Mouse (Mus musculus): ENCODE results near the gene Tas1r3. TPM values are rescaled to one million over a fixed set of nuclear protein-coding genes. Genes with fewer than 3 reads are reported as not detected.
A peak's percentile ranks its signal among the peaks of the same experiment; 100 is the strongest.

Tas1r3 gene
- polyA plus RNA-seq, 1 experiment from 2014 or later = 0.57 TPM

GRCm38 (mm10) chr4:155871404-155871803, 8.2 kb upstream of the Tas1r3 start:
- Histone ChIP-seq H3K36me3 (peaks cover 53% of the 10 kb centered on the region), H3K4me3 (no peak overlapping the region), H3K9me3 (no peaks in the 10 kb centered on the region), H3K9ac (no peak overlapping the region), H3K4me1 (replicated peaks) (peaks cover 31% of the 10 kb centered on the region), H3K4me2 (no peak overlapping the region), H3K27me3 (no peaks in the 10 kb centered on the region), H3K27ac (no peak overlapping the region)
- WGBS = 96% methylated on average over 7 of the region's 7 CpGs
- ATAC-seq (ENCODE audit: low FRiP score) = no peak

GRCm38 (mm10) chr4:155869317-155870033, 6.3 kb upstream of the Tas1r3 start, which contains the start of the genes Cptp and Ints11:
Gene Cptp, minus strand, starts transcription at chr4:155869440.
Gene Ints11, plus strand, starts transcription at chr4:155869546.
- under 1% methylated on average over 63 of the region's 63 CpGs for WGBS

GRCm38 (mm10) chr4:155868614-155869298, 5.6 kb upstream of the Tas1r3 start:
- peak overlapping the region; percentile 87 for H3K9ac ChIP-seq
- peak overlapping the region; percentile 49; the same call in 1 of the 2 replicates for H3K27ac ChIP-seq
- H3K4me1 ChIP-seq (replicated peaks) = peaks cover 31% of the 10 kb centered on the region
- peaks cover 48% of the 10 kb centered on the region for H3K36me3 ChIP-seq
- WGBS = 13% methylated on average over 22 of the region's 22 CpGs
- peak; percentile 75 for ATAC-seq (ENCODE audit: low FRiP score)
- no peaks in the 10 kb centered on the region for H3K9me3 ChIP-seq
- H3K4me2 ChIP-seq = peak overlapping the region; percentile 93
- H3K4me3 ChIP-seq = peak overlapping the region; percentile 77
- no peaks in the 10 kb centered on the region for H3K27me3 ChIP-seq

More at GRCm38 (mm10) chr4:155869317-155870033, 6.3 kb upstream of the Tas1r3 start, which contains the start of the genes Cptp and Ints11:
- peak within 1 kb of the TSS; percentile 77 for H3K4me3 ChIP-seq
- H3K27ac ChIP-seq = peak within 1 kb of the TSS; percentile 78
- no peaks in the 10 kb centered on the region for H3K9me3 ChIP-seq
- peak within 1 kb of the TSS; percentile 87 for H3K9ac ChIP-seq
- H3K4me1 ChIP-seq (replicated peaks) = peaks cover 31% of the 10 kb centered on the region
- peaks cover 55% of the 10 kb centered on the region for H3K36me3 ChIP-seq
- no peaks in the 10 kb centered on the region for H3K27me3 ChIP-seq
- peak within 1 kb of the TSS; percentile 93 for H3K4me2 ChIP-seq
- peak; percentile 97 for ATAC-seq (ENCODE audit: low FRiP score)

- peaks cover 79% of the 10 kb centered on the region for H3K36me3 ChIP-seq
- 91% methylated on average over 7 of the region's 7 CpGs for WGBS
- no peaks in the 10 kb centered on the region for H3K4me1 ChIP-seq (replicated peaks)
- H3K4me3 ChIP-seq = no peak overlapping the region
- no peaks in the 10 kb centered on the region for H3K9me3 ChIP-seq
- no peak overlapping the region for H3K27ac ChIP-seq
- no peak for ATAC-seq (ENCODE audit: low FRiP score)
- no peak overlapping the region for H3K9ac ChIP-seq
- no peak overlapping the region for H3K4me2 ChIP-seq
- no peaks in the 10 kb centered on the region for H3K27me3 ChIP-seq
Observed at GRCm38 (mm10) chr4:155861787-155862186, 1.4 kb downstream of the Tas1r3 start.

- 36% methylated on average over 13 of the region's 13 CpGs for WGBS
- H3K4me1 ChIP-seq (replicated peaks) = no peaks in the 10 kb centered on the region
- H3K36me3 ChIP-seq = peaks cover 84% of the 10 kb centered on the region
- H3K9me3 ChIP-seq = no peaks in the 10 kb centered on the region
- H3K4me3 ChIP-seq = no peak overlapping the region
- H3K4me2 ChIP-seq = no peak overlapping the region
- H3K27ac ChIP-seq = no peak overlapping the region
- no peaks in the 10 kb centered on the region for H3K27me3 ChIP-seq
- no peak for ATAC-seq (ENCODE audit: low FRiP score)
- H3K9ac ChIP-seq = no peak overlapping the region
Observed at GRCm38 (mm10) chr4:155859318-155859717, 3.8 kb downstream of the Tas1r3 start.

- no peak for ATAC-seq (ENCODE audit: low FRiP score)
- peaks cover 90% of the 10 kb centered on the region for H3K36me3 ChIP-seq
- whole genome bisulfite sequencing = 82% methylated on average over 3 of the region's 3 CpGs
Observed at GRCm38 (mm10) chr4:155856881-155857280, 6.3 kb downstream of the Tas1r3 start.

GRCm38 (mm10) chr4:155856071-155856470, 7.1 kb downstream of the Tas1r3 start:
- no peak overlapping the region for H3K4me3 ChIP-seq

More at GRCm38 (mm10) chr4:155856881-155857280, 6.3 kb downstream of the Tas1r3 start:
- Histone ChIP-seq H3K4me1 (replicated peaks) (peaks cover 8% of the 10 kb centered on the region), H3K4me2 (no peak overlapping the region), H3K9me3 (no peaks in the 10 kb centered on the region), H3K27me3 (no peaks in the 10 kb centered on the region), H3K4me3 (no peak overlapping the region), H3K9ac (no peak overlapping the region), H3K27ac (no peak overlapping the region)

GRCm38 (mm10) chr4:155854991-155855390, 8.2 kb downstream of the Tas1r3 start:
- H3K4me2 ChIP-seq = no peak overlapping the region
- no peaks in the 10 kb centered on the region for H3K9me3 ChIP-seq
- H3K4me1 ChIP-seq (replicated peaks) = peaks cover 26% of the 10 kb centered on the region
- ATAC-seq (ENCODE audit: low FRiP score) = no peak
- H3K9ac ChIP-seq = no peak overlapping the region
- H3K27ac ChIP-seq = no peak overlapping the region
- peaks cover 71% of the 10 kb centered on the region for H3K36me3 ChIP-seq
- H3K4me3 ChIP-seq = no peak overlapping the region
- WGBS = 97% methylated on average over 12 of the region's 12 CpGs
- no peaks in the 10 kb centered on the region for H3K27me3 ChIP-seq

More at GRCm38 (mm10) chr4:155856071-155856470, 7.1 kb downstream of the Tas1r3 start:
- Histone ChIP-seq H3K4me1 (replicated peaks) (peaks cover 15% of the 10 kb centered on the region), H3K36me3 (peaks cover 82% of the 10 kb centered on the region), H3K9me3 (no peaks in the 10 kb centered on the region), H3K27ac (no peak overlapping the region), H3K4me2 (no peak overlapping the region), H3K9ac (no peak overlapping the region), H3K27me3 (no peaks in the 10 kb centered on the region)
- no peak for ATAC-seq (ENCODE audit: low FRiP score)
- 94% methylated on average over 12 of the region's 12 CpGs for WGBS

- WGBS = 93% methylated on average over 9 of the region's 9 CpGs
Observed at GRCm38 (mm10) chr4:155853421-155853820, 9.7 kb downstream of the Tas1r3 start.

GRCm38 (mm10) chr4:155851951-155852411, 11.2 kb downstream of the Tas1r3 start:
- H3K4me3 ChIP-seq = no peak overlapping the region
- no peak overlapping the region for H3K27ac ChIP-seq
- H3K9me3 ChIP-seq = no peaks in the 10 kb centered on the region
- H3K36me3 ChIP-seq = peaks cover 41% of the 10 kb centered on the region
- H3K9ac ChIP-seq = 0 out of 2 replicates have a peak overlapping the region, but pooled peaks have one; percentile 35
- H3K4me1 ChIP-seq (replicated peaks) = peaks cover 49% of the 10 kb centered on the region
- WGBS = 87% methylated on average over 2 of the region's 2 CpGs
- no peak overlapping the region for H3K4me2 ChIP-seq
- H3K27me3 ChIP-seq = no peaks in the 10 kb centered on the region
- no peak for ATAC-seq (ENCODE audit: low FRiP score)

More at GRCm38 (mm10) chr4:155853421-155853820, 9.7 kb downstream of the Tas1r3 start:
- Histone ChIP-seq H3K27me3 (no peaks in the 10 kb centered on the region), H3K4me2 (no peak overlapping the region), H3K9ac (no peak overlapping the region), H3K4me3 (no peak overlapping the region), H3K9me3 (no peaks in the 10 kb centered on the region), H3K4me1 (replicated peaks) (peaks cover 42% of the 10 kb centered on the region), H3K36me3 (peaks cover 55% of the 10 kb centered on the region), H3K27ac (no peak overlapping the region)
- ATAC-seq (ENCODE audit: low FRiP score) = no peak

- ATAC-seq (ENCODE audit: low FRiP score) = no peak
- 95% methylated on average over 3 of the region's 3 CpGs for WGBS
- Histone ChIP-seq H3K9me3 (no peaks in the 10 kb centered on the region), H3K27ac (no peak overlapping the region), H3K4me1 (replicated peaks) (peaks cover 55% of the 10 kb centered on the region), H3K36me3 (peaks cover 35% of the 10 kb centered on the region), H3K4me3 (no peak overlapping the region), H3K9ac (no peak overlapping the region), H3K4me2 (no peak overlapping the region), H3K27me3 (no peaks in the 10 kb centered on the region)
Observed at GRCm38 (mm10) chr4:155851368-155851767, 11.8 kb downstream of the Tas1r3 start.

- no peak overlapping the region for H3K4me3 ChIP-seq
- no peak for ATAC-seq (ENCODE audit: low FRiP score)
- H3K9ac ChIP-seq = no peak overlapping the region; the same call in 1 of the 2 replicates
- peak overlapping the region; percentile 97 for H3K4me2 ChIP-seq
- peaks cover 20% of the 10 kb centered on the region for H3K36me3 ChIP-seq
- WGBS = 96% methylated on average over 3 of the region's 3 CpGs
- H3K9me3 ChIP-seq = no peaks in the 10 kb centered on the region
- no peaks in the 10 kb centered on the region for H3K27me3 ChIP-seq
- H3K27ac ChIP-seq = no peak overlapping the region
- peaks cover 60% of the 10 kb centered on the region for H3K4me1 ChIP-seq (replicated peaks)
Observed at GRCm38 (mm10) chr4:155849792-155850451, 13.2 kb downstream of the Tas1r3 start.

All from hindbrain, embryonic 13.5 days (tissue).